Mouse (Mus musculus) embryonic facial prominence, embryonic 13.5 days (tissue): Measurements from ENCODE around the gene Fntb. TPM values are rescaled to one million over a fixed set of nuclear protein-coding genes. Genes with fewer than 3 reads are reported as not detected.

Source experiments
- ATAC-seq: fragments of 200-750 bp; cut with Nextera tagmentation; 2 replicates; pipeline ENCODE4 v1.8.0; 2017; ENCODE audit warnings: low read depth; ENCODE audit not compliant: insufficient number of reproducible peaks, insufficient read depth, low FRiP score, low TSS enrichment
- H3K27ac ChIP-seq: fragments of 300-500 bp; sonication (generic); 2 replicates; pipeline ENCODE4 v1.5.1; 2015; ENCODE audit warnings: moderate library complexity, mild to moderate bottlenecking, inconsistent platforms
- H3K27me3 ChIP-seq: fragments of 300-500 bp; sonication (generic); 2 replicates; pipeline ENCODE4 v1.6.1; 2015; ENCODE audit warnings: mild to moderate bottlenecking, inconsistent platforms
- H3K36me3 ChIP-seq: fragments of 300-500 bp; sonication (generic); 2 replicates; pipeline ENCODE4 v1.6.1; 2015; ENCODE audit warnings: mild to moderate bottlenecking, inconsistent platforms
- H3K4me1 ChIP-seq: fragments of 300-500 bp; sonication (generic); 2 replicates; pipeline ENCODE4 v1.6.1; 2015; ENCODE audit warnings: inconsistent platforms
- H3K4me2 ChIP-seq: fragments of 300-500 bp; sonication (generic); 2 replicates; pipeline ENCODE4 v1.6.1; 2015; ENCODE audit warnings: moderate library complexity, mild to moderate bottlenecking, inconsistent platforms
- H3K4me3 ChIP-seq: fragments of 300-500 bp; sonication (generic); 2 replicates; pipeline ENCODE4 v1.5.1; 2015; ENCODE audit warnings: mild to moderate bottlenecking, inconsistent platforms
- H3K9ac ChIP-seq: fragments of 300-500 bp; sonication (generic); 2 replicates; pipeline ENCODE4 v1.6.1; 2015; ENCODE audit warnings: mild to moderate bottlenecking, inconsistent platforms
- H3K9me3 ChIP-seq: fragments of 300-500 bp; sonication (generic); 2 replicates; pipeline ENCODE4 v1.6.1; 2016; ENCODE audit warnings: inconsistent platforms
- WGBS: fragments of 180-500 bp; shearing (Covaris S2); methylation state at CpG from one replicate; pipeline ENCODE4 v1.1.7; 2015; ENCODE audit warnings: mixed read lengths; 5-methylcytosine and 5-hydroxymethylcytosine counted together
- polyA plus RNA-seq: library from polyadenylated mRNA; unstranded; fragments of >200 nt; fragmentation: Nextera tagmentation; extraction: Ambion mirVana; gene quantifications from 2 replicates; pipeline ENCODE4 v1.2.1, GENCODE M21; 2015

The Fntb gene
- polyA plus RNA-seq, 1 experiment from 2014 or later, result 41.8 TPM

DNA sequence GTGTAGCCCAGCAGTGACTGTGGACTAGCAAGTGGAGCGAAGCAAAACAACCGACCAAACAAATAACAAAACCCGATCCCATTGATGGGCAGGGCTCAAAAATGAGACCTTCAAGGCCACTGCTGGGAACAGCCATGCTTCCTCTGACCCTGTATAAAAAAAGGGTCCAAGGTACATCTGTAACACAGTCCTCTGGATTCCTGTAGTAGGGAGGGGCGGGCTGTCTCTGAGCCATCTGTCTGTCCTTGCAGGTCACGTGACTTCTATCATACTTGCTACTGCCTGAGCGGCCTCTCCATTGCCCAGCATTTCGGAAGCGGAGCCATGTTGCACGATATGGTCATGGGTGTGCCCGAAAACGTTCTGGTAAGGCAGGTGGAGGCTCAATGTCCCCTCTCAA is 150.8 kb downstream of the Fntb start:
- H3K9me3 ChIP-seq, result no peaks in the 10 kb centered on the region
- no peak overlapping the region for H3K4me3 ChIP-seq
- ATAC-seq, result no peak
- WGBS, result 91% methylated on average over 11 of the region's 11 CpGs
- H3K36me3 ChIP-seq, result peaks cover 38% of the 10 kb centered on the region
- H3K27ac ChIP-seq, result no peak overlapping the region
- H3K4me2 ChIP-seq, result no peak overlapping the region
- no peak overlapping the region for H3K9ac ChIP-seq
- H3K27me3 ChIP-seq, result no peaks in the 10 kb centered on the region
- H3K4me1 ChIP-seq, result no peaks in the 10 kb centered on the region

- no peak overlapping the region for H3K4me2 ChIP-seq
- H3K27me3 ChIP-seq, result no peaks in the 10 kb centered on the region
- peaks cover 41% of the 10 kb centered on the region for H3K36me3 ChIP-seq
- no peak overlapping the region for H3K27ac ChIP-seq
- H3K4me3 ChIP-seq, result no peak overlapping the region
- WGBS, result 81% methylated on average over 6 of the region's 6 CpGs
- no peaks in the 10 kb centered on the region for H3K9me3 ChIP-seq
- no peaks in the 10 kb centered on the region for H3K4me1 ChIP-seq
- H3K9ac ChIP-seq, result no peak overlapping the region
- ATAC-seq, result no peak
Measured at GRCm38 (mm10) chr12:76918113-76918512, 152.7 kb downstream of the Fntb start.

DNA sequence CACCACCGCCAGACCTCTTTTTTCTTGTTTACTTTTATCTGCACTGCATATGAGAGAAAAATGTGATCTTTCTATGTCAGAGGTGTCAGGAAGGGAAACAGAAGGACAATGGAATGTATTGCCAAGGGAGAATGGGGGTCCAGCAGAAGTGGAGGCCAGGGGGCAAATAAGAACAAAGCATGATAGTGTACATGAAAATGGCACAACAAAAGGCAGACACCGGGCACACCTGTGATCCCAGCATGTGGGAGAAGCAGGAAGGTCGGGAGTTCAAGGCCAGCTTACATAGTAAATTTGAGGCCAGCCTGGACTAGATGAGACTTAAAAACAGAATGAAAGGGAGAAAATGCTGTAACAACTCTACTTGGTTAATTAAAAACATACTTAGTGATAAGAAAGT is 153.5 kb downstream of the Fntb start:
- Histone ChIP-seq H3K27ac (no peak overlapping the region), H3K4me3 (no peak overlapping the region), H3K27me3 (no peaks in the 10 kb centered on the region), H3K36me3 (peaks cover 41% of the 10 kb centered on the region), H3K9me3 (no peaks in the 10 kb centered on the region), H3K9ac (no peak overlapping the region), H3K4me2 (no peak overlapping the region), H3K4me1 (no peaks in the 10 kb centered on the region)
- 66% methylated on average over 3 of the region's 3 CpGs for WGBS
- no peak for ATAC-seq

GRCm38 (mm10) chr12:76920398-76920797 is 155.0 kb downstream of the Fntb start:
- Histone ChIP-seq H3K4me3 (no peak overlapping the region), H3K4me1 (no peaks in the 10 kb centered on the region), H3K9ac (no peak overlapping the region), H3K27me3 (no peaks in the 10 kb centered on the region), H3K27ac (no peak overlapping the region), H3K36me3 (peaks cover 34% of the 10 kb centered on the region), H3K9me3 (no peaks in the 10 kb centered on the region), H3K4me2 (no peak overlapping the region)
- ATAC-seq, result no peak
- WGBS, result 78% methylated on average over 6 of the region's 6 CpGs

GRCm38 (mm10) chr12:76920990-76921389 is 155.6 kb downstream of the Fntb start:
- Histone ChIP-seq H3K4me1 (no peaks in the 10 kb centered on the region), H3K4me3 (no peak overlapping the region), H3K27me3 (no peaks in the 10 kb centered on the region), H3K9ac (no peak overlapping the region), H3K9me3 (no peaks in the 10 kb centered on the region), H3K36me3 (peaks cover 34% of the 10 kb centered on the region), H3K4me2 (no peak overlapping the region), H3K27ac (no peak overlapping the region)
- 91% methylated on average over 8 of the region's 8 CpGs for WGBS
- no peak for ATAC-seq

GRCm38 (mm10) chr12:76923118-76923517 is 157.7 kb downstream of the Fntb start:
- Histone ChIP-seq H3K36me3 (peaks cover 20% of the 10 kb centered on the region), H3K9ac (no peak overlapping the region), H3K27me3 (no peaks in the 10 kb centered on the region), H3K9me3 (no peaks in the 10 kb centered on the region), H3K4me2 (no peak overlapping the region), H3K27ac (no peak overlapping the region), H3K4me1 (no peaks in the 10 kb centered on the region), H3K4me3 (no peak overlapping the region)
- WGBS, result 93% methylated on average over 8 of the region's 8 CpGs
- no peak for ATAC-seq

DNA sequence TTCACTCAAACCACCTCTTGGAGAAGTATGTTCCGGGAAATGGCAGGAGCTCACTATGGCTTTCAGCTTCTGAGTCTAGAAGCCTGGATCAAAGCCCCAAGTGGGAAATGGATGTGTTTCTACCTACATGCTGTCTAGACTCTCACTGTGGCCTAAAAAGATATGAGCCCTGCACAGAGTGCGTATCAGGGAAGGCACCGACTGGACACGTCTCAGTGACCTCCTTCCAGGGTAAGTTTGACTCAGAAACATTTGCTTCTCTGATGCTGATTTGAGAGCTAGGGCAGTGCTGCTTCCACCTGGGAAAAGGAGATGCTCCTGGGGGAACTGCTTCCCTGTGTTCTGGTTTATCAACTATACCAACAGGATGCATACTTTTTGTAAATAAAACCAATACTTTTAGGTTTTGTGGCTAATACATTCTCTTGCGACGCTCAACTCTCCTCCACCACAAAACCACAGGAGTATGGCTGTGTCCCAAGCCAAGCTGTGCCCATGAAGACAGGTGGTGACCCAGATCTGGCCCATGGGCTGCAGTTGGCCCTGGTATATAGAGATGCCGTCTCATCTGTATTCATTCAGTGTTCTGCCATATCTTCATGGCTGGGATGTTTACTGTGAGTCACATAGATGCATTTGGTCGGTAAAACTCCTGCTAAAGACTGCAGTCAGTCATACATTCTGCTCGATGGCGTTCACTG is 159.7 kb downstream of the Fntb start:
- no peaks in the 10 kb centered on the region for H3K4me1 ChIP-seq
- no peak overlapping the region for H3K9ac ChIP-seq
- H3K4me3 ChIP-seq, result no peak overlapping the region
- H3K27ac ChIP-seq, result no peak overlapping the region
- WGBS, result 89% methylated on average over 10 of the region's 10 CpGs
- no peak for ATAC-seq
- H3K4me2 ChIP-seq, result no peak overlapping the region
- H3K27me3 ChIP-seq, result no peaks in the 10 kb centered on the region
- peaks cover 24% of the 10 kb centered on the region for H3K36me3 ChIP-seq
- H3K9me3 ChIP-seq, result no peaks in the 10 kb centered on the region

GRCm38 (mm10) chr12:76926338-76926945 is 161.1 kb downstream of the Fntb start:
- Histone ChIP-seq H3K36me3 (peaks cover 13% of the 10 kb centered on the region; the same call in 1 of the 2 replicates), H3K9me3 (no peaks in the 10 kb centered on the region), H3K27ac (no peak overlapping the region), H3K9ac (no peak overlapping the region), H3K4me3 (no peak overlapping the region), H3K4me2 (no peak overlapping the region), H3K4me1 (no peaks in the 10 kb centered on the region), H3K27me3 (no peaks in the 10 kb centered on the region)
- 75% methylated on average over 10 of the region's 10 CpGs for WGBS
- ATAC-seq, result no peak

DNA sequence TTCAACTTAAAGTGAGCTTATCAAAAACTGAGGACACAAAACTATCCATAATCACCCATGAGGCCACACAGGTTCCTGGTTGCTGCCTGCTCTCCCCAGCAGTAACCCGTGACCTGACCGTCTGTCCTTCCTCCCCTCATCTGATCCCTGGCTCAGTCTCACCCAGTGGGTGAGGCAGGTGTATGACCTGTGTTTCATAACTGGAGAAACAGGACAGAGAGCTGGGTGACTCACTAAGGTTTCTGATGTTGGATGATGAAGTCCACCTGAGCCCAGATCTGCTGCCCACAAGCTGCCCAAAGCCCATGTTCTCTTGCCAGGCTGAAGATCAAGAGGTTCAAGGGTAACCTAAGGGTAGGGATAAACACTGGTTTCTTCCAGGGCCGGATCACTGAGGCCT is 161.6 kb downstream of the Fntb start:
- Histone ChIP-seq H3K9ac (no peak overlapping the region), H3K4me1 (no peaks in the 10 kb centered on the region), H3K27ac (no peak overlapping the region), H3K36me3 (peaks cover 12% of the 10 kb centered on the region; the same call in 1 of the 2 replicates), H3K4me3 (no peak overlapping the region), H3K27me3 (no peaks in the 10 kb centered on the region), H3K4me2 (no peak overlapping the region), H3K9me3 (no peaks in the 10 kb centered on the region)
- 87% methylated on average over 3 of the region's 3 CpGs for WGBS
- no peak for ATAC-seq

DNA sequence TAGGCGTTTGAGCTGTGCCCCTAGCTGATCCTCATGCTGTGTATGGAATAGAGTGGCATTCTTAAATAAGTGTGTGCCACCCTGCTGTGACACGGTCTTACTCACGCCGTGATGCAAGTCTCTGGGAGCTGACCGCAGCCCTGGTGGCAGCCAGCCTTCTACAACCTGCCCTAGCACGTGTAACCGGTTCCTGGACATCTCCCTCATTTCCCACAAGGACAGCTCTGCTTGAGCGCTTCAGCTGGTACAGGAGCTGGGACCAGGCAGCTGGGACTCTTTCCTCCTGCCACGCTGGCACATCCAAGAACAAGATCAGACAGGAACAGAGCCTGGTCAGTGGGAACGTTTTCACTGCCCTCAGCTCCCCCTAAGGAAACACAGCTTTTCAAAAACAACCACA is 162.2 kb downstream of the Fntb start:
- H3K36me3 ChIP-seq, result peaks cover 16% of the 10 kb centered on the region; the same call in 1 of the 2 replicates
- no peaks in the 10 kb centered on the region for H3K9me3 ChIP-seq
- no peak overlapping the region for H3K27ac ChIP-seq
- H3K4me1 ChIP-seq, result no peaks in the 10 kb centered on the region
- no peak overlapping the region for H3K9ac ChIP-seq
- H3K4me2 ChIP-seq, result no peak overlapping the region
- no peak for ATAC-seq
- 63% methylated on average over 10 of the region's 10 CpGs for WGBS
- no peaks in the 10 kb centered on the region for H3K27me3 ChIP-seq
- H3K4me3 ChIP-seq, result no peak overlapping the region

GRCm38 (mm10) chr12:76930177-76930576 is 164.8 kb downstream of the Fntb start:
- no peaks in the 10 kb centered on the region for H3K9me3 ChIP-seq
- ATAC-seq, result no peak

More at GRCm38 (mm10) chr12:76930177-76930576, 164.8 kb downstream of the Fntb start:
- Histone ChIP-seq H3K27ac (no peak overlapping the region), H3K4me2 (no peak overlapping the region), H3K9ac (no peak overlapping the region), H3K4me1 (no peaks in the 10 kb centered on the region), H3K27me3 (no peaks in the 10 kb centered on the region), H3K36me3 (peaks cover 22% of the 10 kb centered on the region; the same call in 1 of the 2 replicates), H3K4me3 (no peak overlapping the region)
- 70% methylated on average over 6 of the region's 6 CpGs for WGBS
